Mouse (Mus musculus) inflammation-experienced regulatory T-cells, adult 6 months (primary cell): Measurements from ENCODE around the gene Nup210l. TPM values are rescaled to one million over a fixed set of nuclear protein-coding genes. Genes with fewer than 3 reads are reported as not detected.

Experiments
- ATAC-seq: one replicate; pipeline ENCODE4 v1.8.0; 2017
- polyA plus RNA-seq, 3 experiments: library from polyadenylated mRNA; unstranded; fragments of 100-300 nt; shearing (Covaris generic); gene quantifications; one replicate each; pipeline ENCODE4 v1.2.1; 2017

Gene Nup210l
- under 1 TPM; 0.18 to 0.51 (median 0.49) TPM for polyA plus RNA-seq

GRCm38 (mm10) chr3:90103938-90104337 is at the start of gene Nup210l:
Gene Nup210l (plus strand): TSS chr3:90104132.
- ATAC-seq = no peak

DNA sequence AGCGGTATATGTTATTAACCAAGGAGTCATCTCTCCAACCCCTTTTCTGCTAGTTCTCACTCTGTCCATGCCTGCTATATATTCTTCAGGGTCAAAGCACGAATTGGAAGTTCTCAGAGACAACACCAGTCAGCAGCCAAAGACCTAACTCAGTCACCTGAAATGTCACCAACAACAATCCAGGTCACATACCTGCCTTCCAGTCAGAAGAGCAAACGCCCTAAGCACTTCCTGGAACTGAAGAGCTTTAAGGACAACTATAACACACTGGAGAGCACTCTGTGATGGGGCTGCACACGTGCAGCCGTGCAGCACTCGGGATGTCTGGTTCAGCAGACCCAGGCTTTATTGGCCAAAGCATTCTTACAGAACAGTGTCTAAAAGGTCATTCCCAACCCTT is 42.4 kb upstream of the Nup210l start:
- ATAC-seq = no peak

DNA sequence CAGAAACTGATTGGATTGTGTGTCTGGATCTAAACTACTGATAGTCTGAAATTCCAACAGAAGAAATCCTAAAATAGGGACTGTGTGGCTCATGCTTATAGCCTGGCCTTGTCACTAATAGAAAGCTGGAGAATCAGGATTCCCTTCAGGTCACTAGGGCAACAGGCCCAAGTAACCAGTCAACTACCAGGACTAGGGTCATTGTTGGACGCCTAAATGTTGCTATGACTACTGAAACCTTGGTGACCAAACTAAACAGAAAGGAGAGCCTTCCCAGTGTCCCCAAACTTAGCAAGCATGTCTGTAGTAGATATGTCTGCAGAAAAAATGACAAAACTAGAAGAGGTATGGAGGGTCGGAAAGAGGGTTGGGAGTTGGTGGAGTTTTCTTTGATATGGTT is 41.4 kb upstream of the Nup210l start:
- ATAC-seq = no peak

- ATAC-seq = no peak
These were observed 39.5 kb upstream of the Nup210l start for GRCm38 (mm10) chr3:90064383-90064782.

DNA sequence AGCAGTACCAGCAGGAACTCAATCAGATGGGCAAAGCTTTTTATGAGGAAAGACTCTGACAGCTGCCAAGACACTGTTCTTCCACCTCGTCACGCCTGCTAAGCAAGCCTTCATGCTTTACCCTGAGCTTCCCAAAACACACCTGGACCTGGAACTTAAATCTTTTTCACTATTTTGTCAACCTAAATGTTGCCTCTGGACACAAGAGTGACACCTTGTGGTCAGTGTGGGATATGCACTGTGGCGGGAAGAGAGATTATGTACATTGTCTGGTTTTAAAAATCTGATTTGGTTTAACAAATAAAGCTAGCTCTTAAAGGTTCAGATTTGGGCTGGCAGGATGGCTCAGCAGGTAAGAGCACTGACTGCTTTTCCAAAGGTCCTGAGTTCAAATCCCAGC is 38.4 kb upstream of the Nup210l start:
- peak; percentile 64 for ATAC-seq

- no peak for ATAC-seq
These were observed 36.1 kb upstream of the Nup210l start for GRCm38 (mm10) chr3:90067851-90068250.

DNA sequence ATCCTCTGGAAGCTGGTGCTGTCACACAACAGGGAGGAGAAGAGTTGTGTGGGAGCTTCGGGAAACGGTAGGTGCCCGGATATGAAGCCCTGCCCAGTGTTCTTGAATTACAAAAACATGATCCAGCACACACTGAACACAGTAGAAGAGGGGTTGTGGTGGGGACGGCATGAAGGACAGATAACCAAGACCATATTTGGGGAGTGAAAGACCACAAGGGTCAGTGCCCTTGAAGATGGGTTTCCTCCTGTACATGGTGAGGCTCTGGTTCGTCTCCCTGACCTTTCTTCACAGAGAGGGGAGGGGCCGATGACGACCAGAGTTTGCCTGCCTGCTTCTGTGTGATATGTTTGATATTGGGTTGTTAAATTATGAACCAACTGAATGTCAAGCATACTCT is 34.2 kb upstream of the Nup210l start:
- ATAC-seq = no peak

- ATAC-seq = no peak
These were observed 31.6 kb upstream of the Nup210l start, which contains the start of gene Tpm3 for GRCm38 (mm10) chr3:90072294-90072693. Gene Tpm3 (plus strand): TSS chr3:90072649.

DNA sequence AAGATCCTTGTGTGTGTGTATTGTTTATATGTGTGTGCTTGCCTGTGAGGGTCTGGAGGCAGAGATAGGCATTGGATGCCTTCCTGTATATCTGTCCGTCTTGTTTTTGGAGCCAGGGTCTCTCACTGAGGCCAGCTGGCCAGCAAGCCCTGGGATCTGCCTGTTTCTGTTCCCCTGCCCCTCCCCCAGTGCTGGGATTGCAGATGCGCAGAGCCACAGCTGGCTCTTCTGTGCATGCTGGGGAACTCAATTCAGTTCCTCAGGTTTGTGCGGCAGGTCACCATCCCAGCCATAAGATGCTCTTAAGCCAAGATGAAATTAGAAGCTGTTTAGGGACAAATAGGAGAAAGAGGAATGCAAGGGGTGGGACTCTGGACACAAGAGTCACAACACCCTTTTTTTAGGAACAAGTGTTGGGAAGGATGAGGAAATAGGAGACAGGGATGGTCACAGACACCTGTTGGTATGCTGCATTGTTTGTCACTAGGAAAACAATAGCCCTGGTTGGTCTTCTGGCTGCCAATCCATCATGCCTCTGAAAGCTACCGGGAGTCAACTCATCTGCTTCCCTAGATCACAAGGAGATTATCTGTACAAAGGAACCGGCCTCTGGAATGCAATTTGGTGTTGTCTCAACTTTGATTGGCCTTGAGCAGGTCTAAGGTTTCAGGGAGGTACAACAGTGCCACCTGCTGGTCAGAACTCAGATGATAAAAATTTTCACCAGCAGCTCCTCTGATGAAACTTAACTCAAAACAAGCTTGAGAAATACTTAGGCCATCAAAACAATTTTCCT is 26.8 kb upstream of the Nup210l start:
- ATAC-seq = no peak

GRCm38 (mm10) chr3:90078224-90078623 is 25.7 kb upstream of the Nup210l start:
- no peak for ATAC-seq

GRCm38 (mm10) chr3:90079133-90079762 is 24.7 kb upstream of the Nup210l start:
- ATAC-seq = peak; percentile 69

DNA sequence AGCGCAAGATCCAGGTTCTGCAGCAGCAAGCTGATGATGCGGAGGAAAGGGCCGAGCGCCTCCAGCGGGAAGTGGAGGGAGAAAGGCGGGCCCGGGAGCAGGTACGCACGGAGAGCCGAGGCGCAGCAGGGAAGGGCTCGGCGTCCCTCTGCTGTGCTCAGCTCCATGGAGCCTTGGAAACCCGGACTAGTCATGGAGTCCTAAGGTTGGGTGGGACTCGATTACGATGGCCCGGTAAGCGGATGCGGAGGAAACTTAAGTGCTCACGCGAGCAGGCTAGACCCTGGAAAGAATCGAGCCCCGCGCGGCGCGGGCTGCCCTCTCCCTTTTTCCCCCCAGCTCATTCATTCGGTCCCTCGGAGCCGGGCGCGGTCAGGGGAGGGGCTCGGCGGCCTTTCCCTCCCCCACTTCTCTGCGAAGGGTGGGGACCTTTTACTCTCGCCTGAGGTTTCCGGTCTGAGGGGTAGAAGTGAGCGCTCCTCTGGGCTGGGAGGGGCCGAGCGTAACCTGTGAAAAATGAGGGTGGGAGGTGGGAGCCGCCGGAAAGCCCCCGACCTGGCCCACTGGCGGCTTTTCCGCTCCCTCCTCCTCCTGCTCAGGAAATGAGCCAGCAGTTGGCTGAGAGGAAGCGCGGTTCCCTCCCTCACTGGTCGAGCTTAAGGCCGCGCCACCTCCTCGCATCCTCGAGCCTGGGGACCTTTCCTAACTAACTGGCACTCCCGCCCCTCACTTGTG is 24.0 kb upstream of the Nup210l start:
- peak; percentile 73 for ATAC-seq

DNA sequence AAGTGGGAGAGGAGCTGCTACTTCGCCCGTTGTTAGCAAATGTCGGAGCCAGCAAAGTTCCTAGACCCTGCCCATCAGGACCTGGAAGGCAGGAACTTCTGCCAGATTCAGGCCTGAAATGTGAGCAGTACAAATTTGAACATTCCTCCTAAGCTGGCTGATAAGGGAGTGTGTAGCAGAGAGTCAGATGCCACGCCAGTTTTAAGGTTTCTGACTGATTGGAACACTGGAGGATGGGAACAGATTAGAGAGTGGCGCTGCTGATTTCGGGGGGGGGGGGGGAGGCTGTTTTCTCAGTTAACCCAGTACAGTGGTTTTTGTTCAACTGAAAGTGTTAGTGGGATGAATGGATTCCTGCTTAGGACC is 23.5 kb upstream of the Nup210l start:
- ATAC-seq = no peak

DNA sequence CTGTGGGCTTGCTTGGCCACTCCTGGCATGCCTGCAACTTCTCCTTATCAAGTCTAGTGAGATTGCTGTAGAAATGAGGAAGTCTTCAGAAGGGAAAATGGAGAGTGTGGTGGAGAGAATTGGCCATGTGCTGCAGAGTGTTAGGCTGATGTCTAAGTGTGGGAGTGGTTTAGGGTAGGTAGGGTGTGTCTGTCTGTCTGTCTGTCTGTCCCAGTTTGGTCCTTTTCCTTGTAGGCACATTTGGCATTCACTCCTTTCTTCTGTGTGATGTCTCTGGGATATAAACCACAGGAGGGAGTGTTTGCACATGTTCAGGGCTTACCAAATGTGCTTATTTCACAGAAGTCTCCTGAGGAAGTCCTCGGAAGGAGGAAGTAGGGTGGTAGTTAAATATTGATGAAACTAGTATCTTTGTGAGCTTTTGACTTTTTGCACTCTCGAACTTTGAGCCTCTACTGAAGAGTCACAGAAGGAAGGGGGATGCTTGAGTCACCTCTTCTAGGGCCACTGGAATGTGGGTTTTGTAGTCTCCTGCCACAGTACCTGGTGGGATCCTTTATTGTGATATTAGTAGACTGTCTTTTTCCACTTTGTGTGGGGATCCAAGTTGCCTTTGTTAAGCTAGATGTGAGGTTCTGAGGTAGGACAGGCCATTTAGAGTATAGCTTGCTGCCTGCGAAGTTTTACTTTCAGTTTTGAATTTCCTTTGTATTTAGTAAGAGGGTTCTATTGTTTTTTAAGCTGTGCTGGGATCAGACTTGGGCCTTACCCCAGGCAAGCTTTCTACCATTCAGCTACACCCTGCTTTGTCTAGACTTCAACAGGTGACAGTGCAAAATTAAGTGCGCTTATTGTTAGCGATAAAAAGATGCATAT is 22.3 kb upstream of the Nup210l start:
- ATAC-seq = peak; percentile 6

- no peak for ATAC-seq
These were observed 20.9 kb upstream of the Nup210l start for GRCm38 (mm10) chr3:90083034-90083433.

DNA sequence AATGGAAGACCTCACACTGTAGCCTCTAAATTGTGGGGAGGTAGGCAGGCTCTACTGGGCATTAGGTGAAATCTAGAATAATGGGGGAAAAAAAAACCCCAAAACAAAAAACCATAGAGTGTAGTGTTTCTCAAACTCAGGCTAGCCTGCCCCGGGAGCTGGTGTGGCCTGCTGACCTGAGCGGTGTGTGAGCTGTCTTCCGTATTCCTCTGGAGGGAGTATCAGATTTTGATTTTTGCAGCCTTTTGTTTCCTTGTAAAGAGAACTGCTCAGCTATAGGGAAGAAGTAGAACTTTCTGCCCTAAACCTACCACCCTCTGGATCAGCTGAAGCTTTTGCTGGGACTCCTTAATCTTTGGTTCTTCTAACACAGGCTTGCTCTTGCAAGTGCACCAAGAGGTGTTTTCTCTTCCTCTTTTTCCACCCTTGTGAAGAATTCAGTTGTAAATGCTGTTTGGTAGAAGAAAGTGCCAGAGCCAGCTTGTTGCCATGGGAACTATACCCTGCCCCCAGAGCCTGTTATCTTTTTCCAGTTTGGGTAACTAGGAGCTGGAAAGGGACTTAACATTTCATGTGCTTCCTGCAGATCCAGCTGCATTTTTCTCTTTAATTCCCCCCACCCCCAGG is 20.1 kb upstream of the Nup210l start:
- ATAC-seq = no peak

DNA sequence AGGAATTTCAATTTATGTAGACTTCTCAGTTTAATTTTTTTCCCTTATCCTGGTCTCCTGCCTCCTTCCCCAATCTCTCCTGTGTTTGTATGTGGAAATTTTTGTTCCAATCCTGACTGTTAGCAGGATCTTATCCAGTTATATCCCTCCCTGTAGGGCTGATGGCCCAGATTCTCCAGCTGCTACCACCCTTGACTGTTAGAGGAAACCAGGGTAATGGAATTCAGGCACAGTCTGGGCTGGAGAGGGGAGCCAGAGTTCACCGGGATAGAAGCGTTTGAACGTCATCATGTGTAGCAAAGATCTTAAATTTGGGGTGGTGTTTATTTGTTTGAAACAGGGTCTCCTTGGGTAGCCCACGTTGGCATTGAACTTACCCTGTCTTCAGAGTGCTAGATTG is 19.1 kb upstream of the Nup210l start:
- no peak for ATAC-seq

GRCm38 (mm10) chr3:90085281-90085680 is 18.7 kb upstream of the Nup210l start:
- no peak for ATAC-seq

GRCm38 (mm10) chr3:90086068-90086467 is 17.9 kb upstream of the Nup210l start:
- ATAC-seq = no peak

DNA sequence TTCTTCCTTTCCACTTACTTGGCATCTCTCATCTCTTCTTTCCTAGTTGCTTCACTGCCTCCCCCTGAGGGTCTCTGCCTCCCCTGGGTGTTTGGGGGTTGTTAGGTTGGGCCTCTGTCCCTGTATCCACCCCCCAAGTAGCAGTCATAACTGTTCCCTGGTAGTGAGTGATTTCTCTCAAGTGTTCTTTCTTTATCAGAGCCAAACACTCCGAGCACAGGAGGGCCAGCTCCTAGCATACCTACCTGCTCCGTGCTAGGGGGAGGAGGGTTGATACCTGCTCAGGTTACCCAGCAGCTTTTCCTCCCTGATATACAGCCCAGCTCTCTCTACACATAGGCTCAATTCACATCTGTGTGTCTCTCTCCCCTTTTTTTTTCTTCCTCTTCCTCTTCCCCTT is 15.3 kb upstream of the Nup210l start:
- ATAC-seq = no peak

- ATAC-seq = no peak
These were observed 13.0 kb upstream of the Nup210l start for GRCm38 (mm10) chr3:90090892-90091291.

DNA sequence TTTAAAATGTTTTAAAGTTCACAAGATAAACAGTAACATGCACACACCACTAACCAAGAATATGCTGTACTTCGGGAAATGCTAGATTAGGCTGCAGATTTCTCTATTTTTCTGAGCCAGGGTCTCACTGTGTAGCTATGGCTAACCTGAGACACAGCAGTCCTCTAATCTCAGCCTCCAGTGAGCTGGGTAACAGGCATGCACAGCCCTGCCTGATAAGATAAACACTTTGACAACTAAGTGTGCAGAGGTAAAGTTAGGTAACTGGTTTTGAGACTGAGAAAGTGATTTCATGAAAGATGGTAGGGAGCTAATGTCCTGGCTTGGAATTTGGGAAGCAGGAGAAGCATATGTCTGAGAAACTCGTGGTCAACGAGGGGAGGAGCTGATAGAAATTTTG is 9.5 kb upstream of the Nup210l start:
- no peak for ATAC-seq
